Mouse (Mus musculus) heart, embryonic 15.5 days (tissue): ENCODE measurements at regions not wholly inside any gene's neighbourhood (a gene's known extent, or its start where the extent isn't known, plus 50 kb on each side); places are given as distances from the start of the nearest gene placed in this dataset.

Experiments
- ATAC-seq: fragments of 200-750 bp; cut with Nextera tagmentation; replicated peaks from 2 replicates; pipeline ENCODE4 v1.8.0; 2017; ENCODE audit warnings: low read depth, moderate TSS enrichment; ENCODE audit not compliant: insufficient number of reproducible peaks, insufficient read depth, low FRiP score
- H3K27ac ChIP-seq: fragments of 300-500 bp; sonication (generic); 2 replicates; pipeline ENCODE4 v1.5.1; 2015; ENCODE audit warnings: mild to moderate bottlenecking, inconsistent platforms
- H3K27me3 ChIP-seq: fragments of 300-500 bp; sonication (generic); 2 replicates; pipeline ENCODE4 v1.6.1; 2015; ENCODE audit warnings: inconsistent platforms
- H3K36me3 ChIP-seq: fragments of 300-500 bp; sonication (generic); 2 replicates; pipeline ENCODE4 v1.6.1; 2015; ENCODE audit warnings: mild to moderate bottlenecking, inconsistent platforms
- H3K4me1 ChIP-seq: fragments of 300-500 bp; sonication (generic); replicated peaks from 2 replicates; pipeline ENCODE4 v1.6.1; 2015; ENCODE audit warnings: inconsistent platforms
- H3K4me2 ChIP-seq: fragments of 300-500 bp; sonication (generic); 2 replicates; pipeline ENCODE4 v1.6.1; 2015; ENCODE audit warnings: inconsistent platforms, mild to moderate bottlenecking, moderate library complexity
- H3K4me3 ChIP-seq: fragments of 300-500 bp; sonication (generic); 2 replicates; pipeline ENCODE4 v1.5.1; 2015; ENCODE audit warnings: mild to moderate bottlenecking, inconsistent platforms
- H3K9ac ChIP-seq: fragments of 300-500 bp; sonication (generic); 2 replicates; pipeline ENCODE4 v1.6.1; 2015; ENCODE audit warnings: mild to moderate bottlenecking, inconsistent platforms
- H3K9me3 ChIP-seq: fragments of 300-500 bp; sonication (generic); replicated peaks from 2 replicates; pipeline ENCODE4 v1.6.1; 2016; ENCODE audit warnings: inconsistent platforms
- WGBS: fragments of 180-500 bp; shearing (Covaris S2); methylation state at CpG from one replicate; pipeline ENCODE4 v1.1.7; 2015; ENCODE audit warnings: mixed read lengths; 5-methylcytosine and 5-hydroxymethylcytosine counted together

DNA sequence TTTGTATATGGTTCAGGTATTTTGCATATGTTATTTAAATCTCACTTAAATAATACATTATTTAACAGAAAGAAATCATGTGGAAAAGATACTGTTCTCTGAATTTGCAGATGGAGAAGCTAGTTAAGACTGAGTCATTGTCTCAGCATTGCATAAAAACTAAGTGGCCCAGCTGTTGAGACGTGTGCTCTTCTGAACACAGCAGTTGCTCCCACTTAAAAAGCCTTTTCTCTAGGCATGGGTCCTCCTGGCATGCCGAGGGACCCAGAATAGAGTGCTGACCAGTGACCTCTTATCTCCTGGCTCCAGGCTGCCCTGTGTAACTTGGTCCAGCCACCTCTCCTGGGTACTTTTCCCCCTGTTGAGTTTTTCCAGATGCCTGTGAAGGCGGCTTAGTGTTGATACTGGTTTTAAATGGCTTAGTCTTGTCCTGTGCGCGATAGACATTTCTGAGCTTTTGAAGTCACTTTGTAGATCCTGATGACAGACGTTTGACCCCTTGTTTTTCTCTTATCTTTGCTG, 312.2 kb downstream of the Plpp3 start:
- no peaks in the 10 kb centered on the region for H3K9me3 ChIP-seq
- no peaks in the 10 kb centered on the region for H3K36me3 ChIP-seq
- peaks cover 5% of the 10 kb centered on the region; the same call in 1 of the 2 replicates for H3K27me3 ChIP-seq
- no peak overlapping the region for H3K4me3 ChIP-seq
- 30% methylated on average over 6 of the region's 6 CpGs for WGBS
- peaks cover 2% of the 10 kb centered on the region; the same call in 1 of the 2 replicates for H3K4me1 ChIP-seq
- H3K27ac ChIP-seq: no peak overlapping the region
- H3K9ac ChIP-seq: no peak overlapping the region
- no peak for ATAC-seq
- no peak overlapping the region for H3K4me2 ChIP-seq

DNA sequence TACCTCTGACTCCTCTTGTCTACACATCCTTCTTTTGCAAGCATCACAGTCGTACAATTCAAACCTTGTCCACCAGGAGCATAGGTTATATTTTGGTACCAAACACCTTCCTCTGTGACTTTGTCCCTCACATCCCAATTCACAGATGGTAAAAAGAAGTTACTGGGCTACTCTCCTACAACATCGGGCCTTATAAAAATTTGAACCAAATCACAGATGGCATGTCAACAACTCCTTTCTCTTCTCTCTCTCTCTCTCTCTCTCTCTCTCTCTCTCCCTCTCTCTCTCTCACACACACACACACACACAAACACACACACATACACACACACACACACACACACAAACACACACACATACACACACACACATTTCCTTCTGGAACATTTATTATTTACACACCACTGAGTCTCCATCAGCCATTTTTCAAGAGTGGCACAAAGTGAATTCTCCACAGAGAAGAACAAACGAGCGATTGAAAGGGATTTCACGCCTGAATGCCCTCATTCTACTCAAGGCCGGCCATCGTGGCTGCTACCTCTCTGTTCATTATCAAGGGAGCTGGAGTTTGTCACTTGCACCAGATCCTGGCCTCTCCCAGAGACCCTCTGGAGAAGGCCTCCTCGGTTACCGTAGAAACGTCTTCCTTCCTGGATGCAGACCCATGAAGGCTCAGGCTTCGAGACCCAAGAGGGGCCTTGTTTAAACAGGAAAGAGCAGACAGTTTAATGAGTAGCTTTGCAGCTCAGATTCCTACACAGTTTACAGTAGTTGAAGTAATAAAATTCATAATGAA, 314.7 kb upstream of the Gm12728 start:
- WGBS: 48% methylated on average over 11 of the region's 11 CpGs
- H3K4me1 ChIP-seq: no peaks in the 10 kb centered on the region; the same call in 1 of the 2 replicates
- H3K4me2 ChIP-seq: no peak overlapping the region
- no peaks in the 10 kb centered on the region for H3K9me3 ChIP-seq
- no peak for ATAC-seq
- no peak overlapping the region for H3K27ac ChIP-seq
- H3K36me3 ChIP-seq: no peaks in the 10 kb centered on the region
- H3K4me3 ChIP-seq: no peak overlapping the region
- no peaks in the 10 kb centered on the region for H3K27me3 ChIP-seq
- no peak overlapping the region for H3K9ac ChIP-seq

DNA sequence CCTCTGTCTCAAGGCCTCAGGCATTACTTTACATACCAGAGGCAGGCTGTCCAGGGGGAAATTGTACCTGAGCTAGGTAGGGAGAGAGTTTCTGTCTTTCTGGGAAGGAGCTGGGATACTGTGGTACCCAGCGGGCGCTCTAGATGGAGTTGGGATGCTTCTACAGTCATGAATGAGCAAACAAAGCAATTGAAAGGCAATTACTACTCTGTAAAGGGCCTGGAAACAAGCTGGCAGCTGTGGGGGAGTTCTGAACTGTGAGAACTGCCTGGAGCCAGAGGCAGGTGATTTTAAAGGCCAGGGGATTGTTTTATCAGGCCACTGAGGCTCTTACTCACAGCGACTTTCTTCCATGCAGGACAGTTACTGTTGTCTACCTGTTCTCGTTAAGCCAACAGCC, 313.3 kb upstream of the Gm12728 start:
- Histone ChIP-seq H3K9me3 (no peaks in the 10 kb centered on the region), H3K27ac (no peak overlapping the region), H3K4me3 (no peak overlapping the region), H3K36me3 (no peaks in the 10 kb centered on the region), H3K4me2 (no peak overlapping the region), H3K27me3 (no peaks in the 10 kb centered on the region), H3K9ac (no peak overlapping the region), H3K4me1 (no peaks in the 10 kb centered on the region)
- no peak for ATAC-seq
- 82% methylated on average over 4 of the region's 4 CpGs for WGBS

DNA sequence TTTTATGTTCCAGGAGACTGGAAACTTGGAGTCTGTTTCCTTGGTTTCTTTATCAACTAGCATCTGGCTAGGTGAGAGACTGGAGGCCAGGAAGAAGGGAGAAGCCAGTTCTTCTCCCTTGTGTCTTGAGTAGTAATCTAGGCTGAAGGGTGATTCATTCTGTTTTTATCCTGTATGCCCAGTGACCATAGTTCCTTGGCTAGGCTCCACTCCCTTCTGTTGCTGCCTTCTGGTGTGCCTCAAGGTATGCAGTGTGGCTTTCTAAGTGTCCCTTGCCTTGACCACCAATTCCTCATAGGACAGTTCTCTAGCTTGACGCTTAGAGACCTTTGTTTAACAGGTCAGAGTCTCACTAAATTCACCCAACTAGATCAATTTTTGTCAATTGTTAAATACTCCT, 303.3 kb upstream of the Gm12728 start:
- Histone ChIP-seq H3K4me1 (no peaks in the 10 kb centered on the region), H3K9me3 (no peaks in the 10 kb centered on the region), H3K4me3 (no peak overlapping the region), H3K36me3 (no peaks in the 10 kb centered on the region), H3K9ac (no peak overlapping the region), H3K4me2 (no peak overlapping the region), H3K27ac (no peak overlapping the region), H3K27me3 (no peaks in the 10 kb centered on the region)
- ATAC-seq: no peak
- 80% methylated on average over 1 of the region's 1 CpGs for WGBS

DNA sequence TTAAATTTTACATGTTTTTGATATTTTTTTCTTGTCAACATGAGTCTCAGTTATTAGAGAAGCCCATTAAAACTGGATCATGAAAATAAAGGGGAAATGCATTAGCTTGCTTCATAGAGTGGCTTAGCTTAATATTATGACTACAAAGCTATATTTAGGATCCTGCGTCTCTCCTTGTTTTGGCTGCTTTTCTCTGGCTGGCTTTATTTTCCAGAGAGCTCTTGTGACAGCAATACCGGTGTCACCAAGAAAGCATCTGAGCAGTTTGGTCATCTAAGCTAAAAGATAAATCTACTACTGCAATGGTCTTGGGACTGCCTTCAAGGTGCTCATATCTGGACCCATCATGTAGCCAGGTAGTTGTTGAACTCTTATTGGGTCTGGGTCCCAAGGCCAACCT, 293.5 kb upstream of the Gm12728 start:
- Histone ChIP-seq H3K27ac (no peak overlapping the region), H3K36me3 (no peaks in the 10 kb centered on the region), H3K4me2 (no peak overlapping the region), H3K9ac (no peak overlapping the region), H3K27me3 (no peaks in the 10 kb centered on the region), H3K9me3 (no peaks in the 10 kb centered on the region), H3K4me3 (no peak overlapping the region), H3K4me1 (no peaks in the 10 kb centered on the region)
- WGBS: 49% methylated on average over 2 of the region's 2 CpGs
- no peak for ATAC-seq

DNA sequence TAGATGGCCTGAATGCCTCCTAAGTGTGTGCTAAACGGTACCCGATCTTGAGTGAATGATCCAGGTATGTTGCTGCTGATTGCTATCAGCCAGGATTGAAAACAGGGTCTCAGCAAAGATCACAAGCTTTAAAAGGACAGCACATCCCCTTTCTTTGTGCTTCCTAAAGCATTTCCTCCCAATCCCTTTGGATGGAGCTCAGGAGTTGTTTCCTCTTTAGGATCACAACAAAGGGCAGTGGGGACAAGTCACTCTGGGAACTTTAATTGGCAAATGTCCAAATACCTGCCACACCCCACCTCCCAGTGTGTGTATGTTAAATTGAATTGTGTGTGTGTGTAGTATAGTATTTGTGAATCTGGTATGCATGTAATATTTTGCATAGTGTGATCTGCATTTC, 283.5 kb upstream of the Gm12728 start:
- H3K4me2 ChIP-seq: no peak overlapping the region
- no peaks in the 10 kb centered on the region for H3K4me1 ChIP-seq
- no peak for ATAC-seq
- no peak overlapping the region for H3K4me3 ChIP-seq
- no peak overlapping the region for H3K9ac ChIP-seq
- no peaks in the 10 kb centered on the region for H3K27me3 ChIP-seq
- no peaks in the 10 kb centered on the region for H3K36me3 ChIP-seq
- WGBS: 36% methylated on average over 2 of the region's 2 CpGs
- H3K27ac ChIP-seq: no peak overlapping the region; the same call in 1 of the 2 replicates
- H3K9me3 ChIP-seq: no peaks in the 10 kb centered on the region

DNA sequence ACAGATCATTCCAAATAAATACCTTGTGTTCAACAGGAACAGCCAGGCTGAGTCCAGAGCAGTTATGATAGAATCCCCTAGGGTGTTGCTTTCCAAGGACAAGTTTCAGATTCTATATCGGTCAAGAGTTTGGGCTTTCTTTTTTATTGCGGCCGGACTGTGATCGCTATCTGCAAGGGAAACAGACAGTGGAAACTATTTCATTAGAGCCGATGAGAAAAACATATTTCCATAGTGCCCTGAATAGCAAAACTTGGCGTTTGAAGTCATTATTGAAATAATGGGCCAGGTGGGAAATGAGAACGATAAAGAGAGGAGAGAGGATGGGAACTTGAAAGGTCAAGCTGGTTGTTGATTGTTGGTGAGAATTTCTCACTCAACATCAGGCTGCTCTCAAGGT, 282.4 kb upstream of the Gm12728 start:
- Histone ChIP-seq H3K9me3 (no peaks in the 10 kb centered on the region), H3K27me3 (no peaks in the 10 kb centered on the region), H3K4me1 (no peaks in the 10 kb centered on the region), H3K9ac (no peak overlapping the region), H3K4me3 (no peak overlapping the region), H3K27ac (no peak overlapping the region), H3K36me3 (no peaks in the 10 kb centered on the region), H3K4me2 (no peak overlapping the region)
- no peak for ATAC-seq
- WGBS: 67% methylated on average over 7 of the region's 7 CpGs

DNA sequence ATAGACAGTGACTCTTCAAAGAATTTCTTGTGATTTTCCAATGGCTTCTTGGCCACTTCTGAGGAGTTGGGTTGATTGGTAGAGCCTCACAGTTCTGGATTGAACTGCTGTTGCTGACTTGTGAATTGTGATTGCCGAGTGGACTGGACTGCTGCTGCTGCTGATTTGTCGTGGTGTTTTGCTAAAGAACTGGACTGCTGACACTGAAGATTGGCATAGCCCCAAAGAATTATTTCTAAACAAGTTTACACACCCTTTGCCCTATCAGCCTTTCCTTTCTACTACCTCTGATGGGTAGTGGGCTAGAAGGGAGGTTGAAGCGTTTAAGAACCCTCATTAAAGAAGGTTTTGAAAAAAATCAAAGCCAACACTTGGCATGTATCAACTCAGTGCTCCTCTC, 280.6 kb upstream of the Gm12728 start:
- no peak overlapping the region for H3K27ac ChIP-seq
- no peaks in the 10 kb centered on the region for H3K9me3 ChIP-seq
- no peaks in the 10 kb centered on the region for H3K4me1 ChIP-seq
- ATAC-seq: no peak
- H3K4me3 ChIP-seq: no peak overlapping the region
- no peak overlapping the region for H3K9ac ChIP-seq
- H3K27me3 ChIP-seq: no peaks in the 10 kb centered on the region
- no peaks in the 10 kb centered on the region for H3K36me3 ChIP-seq
- WGBS: 77% methylated on average over 3 of the region's 3 CpGs
- no peak overlapping the region for H3K4me2 ChIP-seq

DNA sequence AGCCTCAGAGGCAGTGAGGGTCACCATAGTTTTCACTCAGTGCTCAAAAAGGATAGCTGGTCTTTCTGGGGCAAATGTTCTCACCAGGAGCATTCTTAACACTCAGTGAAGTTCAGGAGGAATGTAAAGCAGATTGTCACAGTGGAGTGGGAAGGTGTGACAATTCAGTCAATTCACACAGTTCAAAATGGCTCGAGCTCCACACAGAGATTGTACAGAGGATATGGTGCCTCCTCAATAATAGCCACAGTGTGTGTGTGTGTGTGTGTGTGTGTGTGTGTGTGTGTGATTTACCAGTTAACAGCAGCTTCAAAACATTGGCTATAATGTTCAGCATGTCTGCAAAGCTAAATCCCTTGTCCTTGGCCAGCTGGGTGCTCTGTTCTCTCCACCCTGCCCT, 279.3 kb upstream of the Gm12728 start:
- 71% methylated on average over 1 of the region's 1 CpGs for WGBS
- ATAC-seq: no peak

DNA sequence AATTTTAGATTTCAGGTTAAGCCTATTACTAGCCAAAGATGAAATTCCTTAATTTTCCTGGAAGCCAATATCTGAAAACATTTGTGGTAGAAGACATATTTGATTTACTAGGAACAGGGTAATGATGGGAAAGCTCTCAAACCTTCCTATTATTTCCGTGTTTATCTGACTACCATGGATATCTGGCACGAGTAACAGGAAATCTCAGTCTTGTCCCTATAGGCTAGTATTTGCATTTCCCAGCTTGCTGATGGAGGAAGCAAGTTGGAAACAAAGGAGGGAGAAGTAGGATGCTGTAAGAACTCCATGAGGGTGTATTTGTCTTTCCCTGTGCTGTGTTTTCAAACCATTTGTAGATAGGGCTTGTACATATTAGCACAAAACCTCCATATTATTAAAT, 264.5 kb upstream of the Gm12728 start:
- Histone ChIP-seq H3K9ac (no peak overlapping the region), H3K4me3 (no peak overlapping the region), H3K9me3 (no peaks in the 10 kb centered on the region), H3K4me2 (no peak overlapping the region), H3K27me3 (no peaks in the 10 kb centered on the region), H3K4me1 (no peaks in the 10 kb centered on the region), H3K36me3 (no peaks in the 10 kb centered on the region), H3K27ac (no peak overlapping the region)
- no peak for ATAC-seq
- 45% methylated on average over 2 of the region's 2 CpGs for WGBS

More for the DNA sequence above, 279.3 kb upstream of the Gm12728 start:
- H3K27ac ChIP-seq: no peak overlapping the region
- no peak overlapping the region for H3K4me2 ChIP-seq
- no peaks in the 10 kb centered on the region for H3K4me1 ChIP-seq
- H3K9ac ChIP-seq: no peak overlapping the region
- H3K27me3 ChIP-seq: no peaks in the 10 kb centered on the region
- no peak overlapping the region for H3K4me3 ChIP-seq
- H3K36me3 ChIP-seq: no peaks in the 10 kb centered on the region
- H3K9me3 ChIP-seq: no peaks in the 10 kb centered on the region

DNA sequence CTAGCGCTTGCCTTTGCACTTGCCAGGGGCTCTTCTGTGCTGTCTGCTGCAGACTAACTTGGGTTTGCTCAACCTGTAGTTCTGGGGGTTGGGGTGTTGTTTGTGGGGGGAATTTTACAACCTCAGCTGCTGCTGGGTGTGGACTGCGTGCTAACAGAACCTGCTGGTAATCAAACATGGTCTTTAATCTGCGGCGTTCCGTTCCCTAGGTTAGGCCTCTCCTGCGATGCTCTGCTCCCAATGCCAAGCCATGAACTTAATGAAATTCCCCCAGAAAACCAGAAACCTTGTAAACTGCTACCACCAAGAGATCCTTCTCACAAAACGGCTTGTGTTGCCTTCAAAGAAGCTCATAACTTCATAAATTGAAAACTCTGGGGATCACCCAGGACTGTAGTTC, 262.9 kb upstream of the Gm12728 start:
- no peak for ATAC-seq
- Histone ChIP-seq H3K4me2 (no peak overlapping the region), H3K36me3 (no peaks in the 10 kb centered on the region), H3K4me1 (no peaks in the 10 kb centered on the region), H3K27ac (no peak overlapping the region), H3K4me3 (no peak overlapping the region), H3K27me3 (no peaks in the 10 kb centered on the region), H3K9ac (no peak overlapping the region), H3K9me3 (no peaks in the 10 kb centered on the region)
- 91% methylated on average over 7 of the region's 7 CpGs for whole genome bisulfite sequencing

DNA sequence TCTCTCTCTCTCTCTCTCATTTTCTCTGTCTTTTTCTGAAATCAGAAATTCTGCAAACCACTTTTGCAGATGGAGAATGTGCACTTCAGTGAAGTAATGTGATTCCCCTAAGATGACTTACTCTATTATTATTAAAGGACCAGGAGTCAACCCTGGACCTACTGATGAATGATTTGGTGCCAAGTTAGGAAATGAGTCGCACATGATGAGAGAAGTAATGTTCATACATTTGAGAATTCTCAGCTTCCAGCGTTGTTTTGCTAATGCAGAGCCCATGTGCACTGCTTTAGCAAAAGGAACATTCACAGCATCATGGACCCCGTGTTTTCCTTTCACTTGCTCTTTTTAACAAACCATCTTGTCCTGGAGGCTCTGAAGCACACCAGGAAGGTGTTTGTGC, 262.4 kb upstream of the Gm12728 start:
- Histone ChIP-seq H3K4me1 (no peaks in the 10 kb centered on the region), H3K27ac (no peak overlapping the region), H3K4me3 (no peak overlapping the region), H3K9me3 (no peaks in the 10 kb centered on the region), H3K4me2 (no peak overlapping the region), H3K27me3 (no peaks in the 10 kb centered on the region), H3K9ac (no peak overlapping the region), H3K36me3 (no peaks in the 10 kb centered on the region)
- WGBS: 74% methylated on average over 3 of the region's 3 CpGs
- ATAC-seq: no peak
